ENCODE assay signal across 8 mouse cellular contexts in genomic region chr4:84768161-84768560, GRCm38 (mm10).
DNase-seq lines count a peak whose midpoint lies in the region; ATAC-seq lines count a peak whose summit lies in the region.

No protein-coding gene starts in this region.

- ATAC-seq in lung, embryonic 15.5 days (ENCODE audit: borderline replicate concordance, extremely low read depth, low FRiP score, low TSS enrichment) = peak; percentile 39; the same call in 1 of the 2 replicates
- ATAC-seq in heart, embryonic 15.5 days (replicated peaks; ENCODE audit: insufficient number of reproducible peaks, insufficient read depth, low FRiP score, low read depth) = no peak
- peak; percentile 58; the same call in 1 of the 2 replicates for ATAC-seq in stomach, embryonic 15.5 days (ENCODE audit: insufficient read depth, low FRiP score, low read depth)
- ATAC-seq in inflammation-experienced regulatory T-cells, adult 6 months = no peak
- ATAC-seq in midbrain, embryonic 11.5 days (ENCODE audit: low FRiP score) = no peak

- H3K4me2 ChIP-seq in lung, embryonic 15.5 days = peak overlapping the region; percentile 45
- peak overlapping the region; percentile 1; the same call in 1 of the 2 replicates for H3K4me2 ChIP-seq in heart, embryonic 15.5 days
- H3K4me2 ChIP-seq in stomach, embryonic 15.5 days = peak overlapping the region; percentile 46
- H3K4me2 ChIP-seq in midbrain, embryonic 11.5 days = no peak overlapping the region

- no peak for DNase-seq in lung, postnatal 25 days (ENCODE audit: low spot score)
- peak; percentile 67 to 79 for DNase-seq in kidney, postnatal 36 days
- DNase-seq in left cerebral cortex, adult 11 months (ENCODE audit: low spot score) = no peak
- no peak for DNase-seq in midbrain, embryonic 11.5 days (ENCODE audit: low spot score, missing footprints)

- H3K4me3 ChIP-seq in lung, embryonic 15.5 days = no peak overlapping the region
- H3K4me3 ChIP-seq in heart, embryonic 15.5 days = no peak overlapping the region
- H3K4me3 ChIP-seq in stomach, embryonic 15.5 days (replicated peaks) = 0 out of 2 replicates have a peak overlapping the region, but pooled peaks have one; percentile 11
- H3K4me3 ChIP-seq in midbrain, embryonic 11.5 days (ENCODE audit: low read depth, low read length) = no peak overlapping the region

- H3K9me3 ChIP-seq in lung, embryonic 15.5 days = no peaks in the 10 kb centered on the region
- no peaks in the 10 kb centered on the region for H3K9me3 ChIP-seq in heart, embryonic 15.5 days (replicated peaks)
- H3K9me3 ChIP-seq in stomach, embryonic 15.5 days = no peaks in the 10 kb centered on the region
- no peaks in the 10 kb centered on the region for H3K9me3 ChIP-seq in midbrain, embryonic 11.5 days (ENCODE audit: control insufficient read depth, low read length)

- H3K36me3 ChIP-seq in lung, embryonic 15.5 days = no peaks in the 10 kb centered on the region
- H3K36me3 ChIP-seq in heart, embryonic 15.5 days = no peaks in the 10 kb centered on the region
- H3K36me3 ChIP-seq in stomach, embryonic 15.5 days = no peaks in the 10 kb centered on the region
- H3K36me3 ChIP-seq in midbrain, embryonic 11.5 days (ENCODE audit: control insufficient read depth, insufficient read depth, low read length) = no peaks in the 10 kb centered on the region

- WGBS in lung, embryonic 15.5 days = 7% methylated on average over 11 of the region's 11 CpGs
- 40% methylated on average over 11 of the region's 11 CpGs for WGBS in heart, embryonic 15.5 days
- 6% methylated on average over 11 of the region's 11 CpGs for WGBS in stomach, embryonic 15.5 days
- WGBS in midbrain, embryonic 11.5 days = 61% methylated on average over 11 of the region's 11 CpGs

- no peak overlapping the region for H3K27ac ChIP-seq in lung, embryonic 15.5 days
- H3K27ac ChIP-seq in heart, embryonic 15.5 days = no peak overlapping the region
- no peak overlapping the region for H3K27ac ChIP-seq in stomach, embryonic 15.5 days
- no peak overlapping the region for H3K27ac ChIP-seq in midbrain, embryonic 11.5 days (ENCODE audit: low read depth, low read length)

- no peaks in the 10 kb centered on the region for H3K27me3 ChIP-seq in lung, embryonic 15.5 days
- no peaks in the 10 kb centered on the region for H3K27me3 ChIP-seq in heart, embryonic 15.5 days
- no peaks in the 10 kb centered on the region for H3K27me3 ChIP-seq in stomach, embryonic 15.5 days (replicated peaks)
- H3K27me3 ChIP-seq in midbrain, embryonic 11.5 days (ENCODE audit: control insufficient read depth, insufficient read depth, low read length) = no peaks in the 10 kb centered on the region

- H3K9ac ChIP-seq in lung, embryonic 15.5 days = no peak overlapping the region
- no peak overlapping the region for H3K9ac ChIP-seq in heart, embryonic 15.5 days
- no peak overlapping the region for H3K9ac ChIP-seq in stomach, embryonic 15.5 days
- no peak overlapping the region for H3K9ac ChIP-seq in midbrain, embryonic 11.5 days (ENCODE audit: low read length)

- peaks cover 4% of the 10 kb centered on the region; the same call in 1 of the 2 replicates for H3K4me1 ChIP-seq in lung, embryonic 15.5 days
- no peaks in the 10 kb centered on the region for H3K4me1 ChIP-seq in heart, embryonic 15.5 days (replicated peaks)
- H3K4me1 ChIP-seq in stomach, embryonic 15.5 days = no peaks in the 10 kb centered on the region
- H3K4me1 ChIP-seq in midbrain, embryonic 11.5 days (ENCODE audit: control insufficient read depth, insufficient read depth, low read length) = no peaks in the 10 kb centered on the region

Comparison
In these comparisons a context has a peak if more than half of its experiments do, and no peak if none do; other contexts are left out.
1. ATAC-seq: peak in lung, embryonic 15.5 days (single experiment) and stomach, embryonic 15.5 days (single experiment); none in heart, embryonic 15.5 days (single experiment), inflammation-experienced regulatory T-cells, adult 6 months (single experiment) and midbrain, embryonic 11.5 days (single experiment).
2. DNase-seq: peak in kidney, postnatal 36 days (2 of 2); none in lung, postnatal 25 days (single experiment), left cerebral cortex, adult 11 months (single experiment) and midbrain, embryonic 11.5 days (single experiment).